Mouse (Mus musculus) thymus, adult 2 months (tissue): ENCODE data around the gene Nars2. TPM values are rescaled to one million over a fixed set of nuclear protein-coding genes. Genes with fewer than 3 reads are reported as not detected.

Experiments used
- DNase-seq: peaks from one replicate; pipeline ENCODE4 v3.0.0; 2021
- H3K27ac ChIP-seq: fragments of 200-500 bp; 2 replicates; pipeline ENCODE4 v1.5.1; 2012; ENCODE audit warnings: low read length, control low read depth; ENCODE audit not compliant: control insufficient read depth, insufficient read depth
- H3K27me3 ChIP-seq: fragments of 200-500 bp; 2 replicates; pipeline ENCODE4 v1.6.1; 2012; ENCODE audit warnings: mild to moderate bottlenecking, low read length, moderate library complexity, mixed read lengths; ENCODE audit not compliant: control insufficient read depth, insufficient read depth
- H3K36me3 ChIP-seq: fragments of 200-500 bp; 2 replicates; pipeline ENCODE4 v1.6.1; 2012; ENCODE audit warnings: mild to moderate bottlenecking, low read length, moderate library complexity; ENCODE audit not compliant: control insufficient read depth, insufficient read depth
- H3K4me1 ChIP-seq: fragments of 200-500 bp; replicated peaks from 2 replicates; pipeline ENCODE4 v1.6.1; 2012; ENCODE audit warnings: low read length; ENCODE audit not compliant: control insufficient read depth, insufficient read depth
- H3K4me3 ChIP-seq: fragments of 200-500 bp; 2 replicates; pipeline ENCODE4 v1.5.1; 2012; ENCODE audit warnings: mild to moderate bottlenecking, low read length, control low read depth, moderate library complexity; ENCODE audit not compliant: control insufficient read depth, insufficient read depth
- CTCF ChIP-seq: fragments of 200-500 bp; IDR thresholded peaks from 2 replicates; pipeline ENCODE4 v1.5.1; 2012; ENCODE audit warnings: mild to moderate bottlenecking, control low read depth, low read length, moderate library complexity, borderline replicate concordance; ENCODE audit not compliant: control insufficient read depth, poor library complexity, insufficient read depth; ENCODE audit errors: extremely low read depth
- POLR2A ChIP-seq: fragments of 200-500 bp; IDR thresholded peaks from 2 replicates; pipeline ENCODE4 v1.6.1; 2012; ENCODE audit warnings: mild to moderate bottlenecking, low read length, control low read depth, moderate library complexity; ENCODE audit not compliant: control insufficient read depth, poor library complexity, insufficient read depth; ENCODE audit errors: extremely low read depth
- WGBS: fragments of 180-500 bp; shearing (Covaris S2); methylation state at CpG from one replicate; pipeline ENCODE4 v1.1.7; 2018; 5-methylcytosine and 5-hydroxymethylcytosine counted together
- polyA plus RNA-seq: library from polyadenylated mRNA; depleted of rRNA; stranded (reverse); fragments of >200 nt; gene quantifications from 2 replicates; pipeline ENCODE4 v1.2.3, GENCODE M21; 2012

Nars2 gene
- polyA plus RNA-seq, 1 experiment: 3.2 TPM

- no peaks in the 10 kb centered on the region for H3K36me3 ChIP-seq
- TF ChIP-seq POLR2A (no peak), CTCF (no peak)
- WGBS: 86% methylated on average over 7 of the region's 7 CpGs
- no peak overlapping the region for H3K27ac ChIP-seq
- H3K27me3 ChIP-seq: no peaks in the 10 kb centered on the region
- H3K4me1 ChIP-seq: no peaks in the 10 kb centered on the region
- H3K4me3 ChIP-seq: no peak overlapping the region
- DNase-seq: no peak
Observed at GRCm38 (mm10) chr7:96983660-96984347, 32.5 kb downstream of the Nars2 start.

DNA sequence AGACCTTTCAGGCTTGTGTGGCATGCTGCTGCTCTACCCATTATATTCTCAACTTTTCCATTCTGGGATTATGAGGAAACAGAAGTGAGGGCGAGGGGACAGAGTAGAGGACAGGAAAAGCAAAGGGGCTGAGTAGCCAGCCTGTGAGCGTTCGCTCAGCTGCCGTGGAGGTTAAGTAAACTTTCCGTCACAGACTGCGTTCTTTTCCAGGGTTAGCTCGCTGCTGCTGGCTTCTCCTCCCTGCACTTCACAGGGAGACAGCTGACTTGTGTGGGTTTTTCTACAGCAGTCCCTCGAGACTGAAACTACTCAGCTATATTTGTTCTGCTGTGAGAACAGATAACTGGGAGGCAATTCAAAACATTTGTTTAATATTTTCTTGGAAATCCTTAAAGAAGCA, 34.5 kb downstream of the Nars2 start:
- Histone ChIP-seq H3K4me1 (no peaks in the 10 kb centered on the region), H3K27me3 (no peaks in the 10 kb centered on the region), H3K27ac (no peak overlapping the region), H3K36me3 (no peaks in the 10 kb centered on the region), H3K4me3 (no peak overlapping the region)
- TF ChIP-seq POLR2A (no peak), CTCF (no peak)
- no peak for DNase-seq
- WGBS: 88% methylated on average over 8 of the region's 8 CpGs

DNA sequence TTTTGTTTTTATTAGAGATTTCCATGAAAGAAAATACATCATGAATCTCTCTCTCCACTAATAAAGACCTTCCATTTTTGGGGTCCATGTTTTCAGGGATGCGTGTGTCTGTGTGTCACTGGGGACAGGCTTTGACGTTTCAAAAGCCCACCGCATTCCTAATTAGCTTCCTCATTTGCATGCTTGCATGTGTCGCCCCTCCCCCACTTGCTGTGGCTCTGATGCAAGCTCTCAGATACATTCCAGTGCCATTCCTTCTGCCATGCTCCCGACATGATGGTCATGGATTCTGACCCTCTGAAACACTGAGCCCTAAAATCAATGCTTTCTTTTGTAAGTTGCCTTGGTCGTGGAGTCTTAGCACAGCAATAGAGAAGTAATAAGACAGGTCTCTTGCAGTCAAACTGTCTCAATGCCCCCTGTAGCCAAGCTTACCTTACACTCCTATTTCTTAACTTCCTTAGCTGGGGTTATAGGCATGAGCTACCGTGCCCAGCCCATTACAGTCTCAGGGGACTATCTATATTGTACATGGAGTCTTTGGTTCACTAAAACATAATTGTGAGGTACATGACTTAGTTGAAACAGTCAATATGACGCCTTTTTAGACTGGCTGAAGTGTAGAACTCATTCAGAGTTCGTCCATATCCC, 35.6 kb downstream of the Nars2 start:
- WGBS: 86% methylated on average over 9 of the region's 9 CpGs
- Histone ChIP-seq H3K27me3 (no peaks in the 10 kb centered on the region), H3K36me3 (no peaks in the 10 kb centered on the region), H3K4me1 (no peaks in the 10 kb centered on the region), H3K4me3 (no peak overlapping the region), H3K27ac (no peak overlapping the region)
- TF ChIP-seq CTCF: no peak
- TF ChIP-seq POLR2A: no peak
- DNase-seq: no peak

- Histone ChIP-seq H3K36me3 (no peaks in the 10 kb centered on the region), H3K27me3 (no peaks in the 10 kb centered on the region), H3K27ac (no peak overlapping the region), H3K4me1 (no peaks in the 10 kb centered on the region), H3K4me3 (no peak overlapping the region)
- WGBS: 90% methylated on average over 4 of the region's 4 CpGs
- no peak for DNase-seq
- TF ChIP-seq POLR2A (no peak), CTCF (no peak)
Observed at GRCm38 (mm10) chr7:96987676-96988075, 36.4 kb downstream of the Nars2 start.

- TF ChIP-seq POLR2A (no peak), CTCF (no peak)
- H3K27me3 ChIP-seq: no peaks in the 10 kb centered on the region
- no peak overlapping the region for H3K27ac ChIP-seq
- WGBS: 83% methylated on average over 3 of the region's 3 CpGs
- no peaks in the 10 kb centered on the region for H3K4me1 ChIP-seq
- H3K36me3 ChIP-seq: no peaks in the 10 kb centered on the region
- DNase-seq: no peak
- no peak overlapping the region for H3K4me3 ChIP-seq
Observed at GRCm38 (mm10) chr7:97012956-97013355, 61.7 kb downstream of the Nars2 start.

GRCm38 (mm10) chr7:97018005-97018404, 66.7 kb downstream of the Nars2 start:
- Histone ChIP-seq H3K36me3 (no peaks in the 10 kb centered on the region), H3K4me3 (no peak overlapping the region), H3K27me3 (no peaks in the 10 kb centered on the region), H3K4me1 (no peaks in the 10 kb centered on the region), H3K27ac (no peak overlapping the region)
- DNase-seq: no peak
- 61% methylated on average over 4 of the region's 4 CpGs for WGBS
- TF ChIP-seq CTCF (no peak), POLR2A (no peak)

DNA sequence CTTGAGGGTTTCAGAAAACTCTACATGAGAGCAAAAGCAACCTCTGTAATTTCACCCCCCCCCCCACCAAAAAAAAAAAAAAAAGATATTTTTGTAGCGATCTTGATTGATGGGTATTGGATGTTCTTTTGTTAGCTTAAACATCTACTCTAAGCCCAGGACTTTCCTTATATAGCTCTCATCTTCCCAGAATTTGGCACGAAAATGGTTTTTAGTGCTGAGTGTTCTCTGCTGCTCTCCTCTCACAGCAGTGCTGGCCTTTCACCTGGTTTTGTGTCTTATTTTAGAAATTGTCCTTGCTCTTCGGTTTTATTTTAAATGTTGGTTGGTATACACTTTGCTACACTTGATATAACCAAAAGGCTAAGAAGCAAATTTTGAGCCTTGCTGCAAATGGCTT, 67.1 kb downstream of the Nars2 start:
- no peaks in the 10 kb centered on the region for H3K4me1 ChIP-seq
- H3K27ac ChIP-seq: no peak overlapping the region
- H3K4me3 ChIP-seq: no peak overlapping the region
- no peaks in the 10 kb centered on the region for H3K36me3 ChIP-seq
- no peak for DNase-seq
- 87% methylated on average over 3 of the region's 3 CpGs for WGBS
- no peak for TF ChIP-seq POLR2A
- TF ChIP-seq CTCF: no peak
- no peaks in the 10 kb centered on the region for H3K27me3 ChIP-seq
